Mouse (Mus musculus) thymus, adult 2 months (tissue): ENCODE data around the gene Gm960.

Experiments used
- CTCF ChIP-seq: fragments of 200-500 bp; IDR thresholded peaks from 2 replicates; pipeline ENCODE4 v1.5.1; 2012; ENCODE audit warnings: mild to moderate bottlenecking, control low read depth, low read length, moderate library complexity, borderline replicate concordance; ENCODE audit not compliant: control insufficient read depth, poor library complexity, insufficient read depth; ENCODE audit errors: extremely low read depth
- POLR2A ChIP-seq: fragments of 200-500 bp; IDR thresholded peaks from 2 replicates; pipeline ENCODE4 v1.6.1; 2012; ENCODE audit warnings: mild to moderate bottlenecking, low read length, control low read depth, moderate library complexity; ENCODE audit not compliant: control insufficient read depth, poor library complexity, insufficient read depth; ENCODE audit errors: extremely low read depth

GRCm38 (mm10) chr19:4729186-4729585, 30.7 kb upstream of the Gm960 start:
- TF ChIP-seq CTCF = no peak
- TF ChIP-seq POLR2A = no peak
